Mouse (Mus musculus): ENCODE measurements around the gene Stx2. TPM values are rescaled to one million over a fixed set of nuclear protein-coding genes. Genes with fewer than 3 reads are reported as not detected.
A peak's percentile ranks its signal among the peaks of the same experiment; 100 is the strongest.

The Stx2 gene
- polyA plus RNA-seq, 1 experiment: 5.8 TPM

DNA sequence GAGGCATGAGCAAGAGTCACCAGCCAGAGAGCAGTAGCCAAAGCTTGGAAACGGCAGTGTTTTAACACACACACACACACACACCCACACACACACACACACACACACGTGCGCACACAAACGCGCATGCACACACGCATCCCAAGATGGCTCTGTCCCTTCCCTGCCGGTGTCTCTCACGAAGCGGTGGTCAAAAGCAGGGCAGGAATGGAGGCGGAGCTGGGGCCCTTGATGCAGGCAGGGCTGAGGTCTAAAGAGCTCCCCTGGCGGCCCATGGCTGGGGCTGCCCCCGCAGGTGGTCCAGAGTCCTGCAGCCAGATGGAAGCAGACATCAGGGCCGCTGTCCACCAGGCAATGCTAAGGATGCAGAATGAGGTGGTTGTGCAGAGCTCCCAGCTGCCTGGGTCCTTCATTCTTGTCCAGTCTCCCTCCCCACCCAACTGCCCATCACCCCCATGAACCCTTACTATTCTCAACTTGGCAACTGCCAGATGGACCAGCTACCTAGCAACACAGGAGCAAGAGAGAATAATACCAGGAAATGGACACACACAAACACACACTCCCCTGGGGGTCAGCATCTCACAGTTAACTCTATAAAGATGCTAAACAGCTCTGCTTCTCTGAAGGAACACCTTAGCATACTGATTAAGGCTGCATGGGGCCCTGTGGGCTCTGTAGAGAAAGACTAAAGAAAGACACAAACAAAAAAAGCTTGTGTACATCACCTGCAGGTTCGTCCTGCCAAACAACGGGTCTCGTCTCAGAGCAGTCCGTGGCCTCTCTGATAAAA is 54.9 kb downstream of the Stx2 start, which contains the start of gene Rimbp2:
TSS of gene Rimbp2 (minus strand) at position 209 of the 793 bp plus-strand sequence.
- Histone ChIP-seq H3K36me3 (ENCODE audit: control insufficient read depth, insufficient read depth, low read length) (no peaks in the 10 kb centered on the region), H3K4me3 (ENCODE audit: low read depth, low read length) (no peak within 1 kb of the TSS)
- 18% methylated on average over 15 of the region's 17 CpGs for WGBS

DNA sequence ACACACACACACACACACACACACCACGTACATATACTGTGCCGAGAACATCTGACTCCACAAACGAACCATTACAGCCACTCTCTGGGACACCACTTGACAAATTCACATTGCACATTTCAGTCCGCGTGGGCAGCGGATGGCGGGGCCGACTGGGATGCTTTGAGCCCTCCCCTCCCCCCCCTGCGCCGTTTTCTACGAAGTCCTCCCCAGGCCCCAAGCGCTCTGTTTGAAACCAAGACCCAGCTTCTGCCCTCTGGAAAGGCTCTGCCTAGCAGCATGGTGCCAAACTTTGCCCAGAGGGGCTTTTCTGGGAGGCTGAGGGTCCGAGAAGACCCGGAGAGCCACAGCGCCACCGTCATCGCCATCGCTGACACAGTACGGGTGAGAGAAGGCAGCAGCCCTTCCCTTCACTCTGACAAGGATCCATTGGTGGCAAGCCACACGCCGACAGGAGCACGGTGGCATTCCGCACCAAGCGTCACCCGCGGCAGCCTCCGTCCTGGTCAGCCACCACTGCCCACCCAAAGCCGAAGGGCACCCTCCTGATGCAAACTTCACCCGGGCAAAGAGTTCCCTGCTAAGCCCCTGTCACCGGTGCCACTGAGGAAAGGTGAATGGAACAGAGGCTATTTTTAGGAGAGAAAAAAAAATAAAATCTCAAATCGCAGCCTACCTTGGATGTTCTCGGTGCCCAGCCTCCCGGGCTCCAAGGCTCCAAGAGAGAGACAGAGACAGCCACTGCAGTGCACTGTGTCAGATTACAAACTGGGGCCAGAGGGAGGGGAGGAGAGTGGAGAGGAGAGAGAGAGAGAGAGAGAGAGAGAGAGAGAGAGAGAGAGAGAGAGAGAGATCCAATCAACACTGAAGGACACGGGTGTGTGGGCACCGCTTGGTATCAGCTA is 55.8 kb downstream of the Stx2 start:
- H3K4me3 ChIP-seq (ENCODE audit: low read depth, low read length): no peak overlapping the region
- WGBS: 3% methylated on average over 35 of the region's 35 CpGs

More for the DNA sequence above, 54.9 kb downstream of the Stx2 start, which contains the start of gene Rimbp2:
- TF ChIP-seq POLR2A (IDR thresholded peaks at IDR 0.05; ENCODE audit: low read depth, low read length) (no peak), CTCF (IDR thresholded peaks at IDR 0.05; ENCODE audit: extremely low read depth, insufficient read length, insufficient replicate concordance, low read depth, low read length) (no peak)
- H3K27me3 ChIP-seq (ENCODE audit: control insufficient read depth, insufficient read depth, low read length): no peaks in the 10 kb centered on the region
- H3K27ac ChIP-seq (ENCODE audit: insufficient read depth, low read depth, low read length): no peak within 1 kb of the TSS
- H3K4me1 ChIP-seq (ENCODE audit: control insufficient read depth, insufficient read depth, insufficient read length, low read length): no peaks in the 10 kb centered on the region

DNA sequence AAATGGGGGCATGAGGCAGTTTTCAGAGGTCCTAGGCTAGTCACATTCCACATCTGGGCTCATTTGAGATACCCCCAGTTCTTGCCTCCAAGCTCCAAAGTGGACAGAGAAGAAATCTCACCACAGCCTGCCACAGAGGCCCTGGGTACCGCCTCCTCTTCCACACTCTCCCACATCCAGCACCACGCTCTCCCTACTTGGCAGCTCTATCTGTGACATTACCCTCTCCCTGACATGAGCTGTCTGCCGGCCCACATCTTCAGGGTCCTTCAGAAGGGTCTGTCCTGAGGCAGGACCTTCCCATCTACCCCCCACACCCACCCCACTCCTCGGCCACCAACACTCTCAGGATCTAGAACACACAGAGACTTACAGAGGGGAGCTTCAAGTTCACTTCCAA is 56.9 kb downstream of the Stx2 start:
- H3K4me3 ChIP-seq (ENCODE audit: low read depth, low read length): no peak overlapping the region
- H3K4me1 ChIP-seq (ENCODE audit: control insufficient read depth, insufficient read depth, insufficient read length, low read length): no peaks in the 10 kb centered on the region
- H3K36me3 ChIP-seq (ENCODE audit: control insufficient read depth, insufficient read depth, low read length): no peaks in the 10 kb centered on the region
- H3K27ac ChIP-seq (ENCODE audit: insufficient read depth, low read depth, low read length): no peak overlapping the region
- 61% methylated on average over 4 of the region's 4 CpGs for WGBS
- H3K27me3 ChIP-seq (ENCODE audit: control insufficient read depth, insufficient read depth, low read length): no peaks in the 10 kb centered on the region
- TF ChIP-seq POLR2A (IDR thresholded peaks at IDR 0.05; ENCODE audit: low read depth, low read length): no peak
- no peak for TF ChIP-seq CTCF (IDR thresholded peaks at IDR 0.05; ENCODE audit: extremely low read depth, insufficient read length, insufficient replicate concordance, low read depth, low read length)

More for the DNA sequence above, 55.8 kb downstream of the Stx2 start:
- TF ChIP-seq CTCF (IDR thresholded peaks at IDR 0.05; ENCODE audit: extremely low read depth, insufficient read length, insufficient replicate concordance, low read depth, low read length) (no peak), POLR2A (IDR thresholded peaks at IDR 0.05; ENCODE audit: low read depth, low read length) (no peak)
- Histone ChIP-seq H3K27ac (ENCODE audit: insufficient read depth, low read depth, low read length) (no peak overlapping the region), H3K36me3 (ENCODE audit: control insufficient read depth, insufficient read depth, low read length) (no peaks in the 10 kb centered on the region), H3K27me3 (ENCODE audit: control insufficient read depth, insufficient read depth, low read length) (no peaks in the 10 kb centered on the region), H3K4me1 (ENCODE audit: control insufficient read depth, insufficient read depth, insufficient read length, low read length) (no peaks in the 10 kb centered on the region)

- Histone ChIP-seq H3K4me3 (ENCODE audit: low read depth, low read length) (no peak overlapping the region), H3K36me3 (ENCODE audit: control insufficient read depth, insufficient read depth, low read length) (no peaks in the 10 kb centered on the region), H3K4me1 (ENCODE audit: control insufficient read depth, insufficient read depth, insufficient read length, low read length) (no peaks in the 10 kb centered on the region), H3K27ac (ENCODE audit: insufficient read depth, low read depth, low read length) (no peak overlapping the region), H3K27me3 (ENCODE audit: control insufficient read depth, insufficient read depth, low read length) (no peaks in the 10 kb centered on the region)
- 58% methylated on average over 5 of the region's 5 CpGs for WGBS
- TF ChIP-seq CTCF (IDR thresholded peaks at IDR 0.05; ENCODE audit: extremely low read depth, insufficient read length, insufficient replicate concordance, low read depth, low read length) (peak; percentile 39; the same call in 1 of the 2 replicates), POLR2A (IDR thresholded peaks at IDR 0.05; ENCODE audit: low read depth, low read length) (no peak)
Measured at GRCm38 (mm10) chr5:128947093-128947492, 61.3 kb downstream of the Stx2 start.

DNA sequence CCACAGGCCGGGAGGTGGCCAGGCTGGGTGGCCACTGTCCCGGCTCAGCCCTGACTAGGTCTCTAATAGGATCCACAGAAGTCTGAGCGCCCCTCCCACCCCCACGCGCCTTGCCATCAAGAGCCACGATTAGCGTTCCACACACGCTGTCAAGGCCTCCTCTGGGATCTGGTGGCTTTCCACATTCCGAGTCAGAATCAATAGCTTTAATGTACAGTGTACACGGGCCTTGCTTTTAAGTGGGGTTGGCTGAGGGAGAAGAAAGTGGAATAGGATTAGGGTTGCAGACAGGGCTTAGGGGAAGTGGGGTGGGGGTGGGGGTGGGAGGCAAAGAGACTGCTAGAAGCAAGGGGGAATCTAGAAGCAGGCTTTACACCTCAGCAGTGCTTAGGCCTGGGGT is 67.9 kb downstream of the Stx2 start:
- Histone ChIP-seq H3K27ac (ENCODE audit: insufficient read depth, low read depth, low read length) (no peak overlapping the region), H3K4me3 (ENCODE audit: low read depth, low read length) (no peak overlapping the region), H3K36me3 (ENCODE audit: control insufficient read depth, insufficient read depth, low read length) (no peaks in the 10 kb centered on the region), H3K27me3 (ENCODE audit: control insufficient read depth, insufficient read depth, low read length) (no peaks in the 10 kb centered on the region), H3K4me1 (ENCODE audit: control insufficient read depth, insufficient read depth, insufficient read length, low read length) (no peaks in the 10 kb centered on the region)
- 66% methylated on average over 10 of the region's 10 CpGs for WGBS
- TF ChIP-seq CTCF (IDR thresholded peaks at IDR 0.05; ENCODE audit: extremely low read depth, insufficient read length, insufficient replicate concordance, low read depth, low read length): no peak
- TF ChIP-seq POLR2A (IDR thresholded peaks at IDR 0.05; ENCODE audit: low read depth, low read length): no peak

DNA sequence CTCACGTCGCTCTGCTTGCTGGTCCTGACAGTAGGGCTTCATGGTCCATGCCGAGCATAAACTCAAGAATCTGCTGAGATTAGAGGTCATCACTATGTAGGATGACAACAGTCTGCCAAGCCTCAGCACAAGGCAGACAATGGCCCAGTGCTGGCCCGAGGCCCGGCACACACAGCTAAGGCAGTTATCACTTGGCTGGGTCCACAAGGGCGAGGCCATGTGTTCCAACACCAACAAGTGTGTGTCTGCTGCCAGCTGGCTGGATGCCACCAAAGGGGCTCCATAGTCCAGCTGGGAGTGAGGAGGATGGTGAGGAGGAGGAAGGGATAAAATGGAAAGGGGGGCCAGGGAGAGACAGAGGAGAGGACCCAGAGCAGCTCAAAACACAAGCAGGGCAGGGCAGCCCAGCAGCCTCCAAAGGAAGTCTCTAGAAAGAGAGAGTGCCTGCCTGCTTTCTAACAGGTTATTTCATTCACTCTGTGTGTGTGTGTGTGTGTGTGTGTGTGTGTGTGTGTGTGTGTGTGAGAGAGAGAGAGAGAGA is 72.9 kb downstream of the Stx2 start:
- H3K36me3 ChIP-seq (ENCODE audit: control insufficient read depth, insufficient read depth, low read length): no peaks in the 10 kb centered on the region
- no peaks in the 10 kb centered on the region for H3K27me3 ChIP-seq (ENCODE audit: control insufficient read depth, insufficient read depth, low read length)
- TF ChIP-seq POLR2A (IDR thresholded peaks at IDR 0.05; ENCODE audit: low read depth, low read length) (no peak), CTCF (IDR thresholded peaks at IDR 0.05; ENCODE audit: extremely low read depth, insufficient read length, insufficient replicate concordance, low read depth, low read length) (no peak)
- no peaks in the 10 kb centered on the region; the same call in 1 of the 2 replicates for H3K4me1 ChIP-seq (ENCODE audit: control insufficient read depth, insufficient read depth, insufficient read length, low read length)
- H3K4me3 ChIP-seq (ENCODE audit: low read depth, low read length): no peak overlapping the region
- 20% methylated on average over 6 of the region's 6 CpGs for WGBS
- no peak overlapping the region for H3K27ac ChIP-seq (ENCODE audit: insufficient read depth, low read depth, low read length)

Other genes starting within 250 kb of the Stx2 start
- gene Rimbp2, start 55.1 kb downstream of the Stx2 start, polyA plus RNA-seq (2012; rRNA removed): 0.94 and 1.1 TPM in 2 replicates
- 34.1 and 38.4 TPM in 2 replicates for gene Ran, start 11.5 kb upstream of the Stx2 start, polyA plus RNA-seq (2012; rRNA removed)
- gene Adgrd1, start 88.2 kb upstream of the Stx2 start, polyA plus RNA-seq (2012; rRNA removed): 4.0 and 9.0 TPM in 2 replicates